Mouse (Mus musculus) E14TG2a.4 (cell line): ENCODE data around the gene Cygb.

Experiments used
- CTCF ChIP-seq: conservative IDR thresholded peaks from 2 replicates; pipeline ENCODE4 v1.5.1; 2014; ENCODE audit warnings: low read length
- NANOG ChIP-seq: IDR thresholded peaks from 2 replicates; pipeline ENCODE4 v1.6.1; 2014; ENCODE audit warnings: borderline replicate concordance, low read length, mixed read lengths
- POU5F1 ChIP-seq: IDR thresholded peaks from 2 replicates; pipeline ENCODE4 v1.6.1; 2014; ENCODE audit warnings: low read length, borderline replicate concordance

GRCm38 (mm10) chr11:116667930-116668329 is 13.8 kb upstream of the Cygb start:
- no peak for TF ChIP-seq CTCF
- no peak for TF ChIP-seq NANOG
- no peak for TF ChIP-seq POU5F1
